Mouse (Mus musculus): ENCODE measurements around the gene Laptm5.

GRCm38 (mm10) chr4:130906296-130906695 is 6.6 kb upstream of the Laptm5 start:
- TF ChIP-seq POLR2A (IDR thresholded peaks at IDR 0.05; ENCODE audit: low read depth, low read length) (no peak), CTCF (IDR thresholded peaks at IDR 0.05; ENCODE audit: extremely low read depth, insufficient read depth, insufficient read length, insufficient replicate concordance) (no peak)
